Mouse (Mus musculus): ENCODE data around the gene Olfr729. TPM values are rescaled to one million over a fixed set of nuclear protein-coding genes. Genes with fewer than 3 reads are reported as not detected.

Gene Olfr729
- not detected for polyA plus RNA-seq (2014; fragmentation: Illumina TruSeq; extraction: RNeasy Lipid Tissue Mini Kit (QIAGEN cat#74804); ENCODE audit: low read depth, low replicate concordance)

DNA sequence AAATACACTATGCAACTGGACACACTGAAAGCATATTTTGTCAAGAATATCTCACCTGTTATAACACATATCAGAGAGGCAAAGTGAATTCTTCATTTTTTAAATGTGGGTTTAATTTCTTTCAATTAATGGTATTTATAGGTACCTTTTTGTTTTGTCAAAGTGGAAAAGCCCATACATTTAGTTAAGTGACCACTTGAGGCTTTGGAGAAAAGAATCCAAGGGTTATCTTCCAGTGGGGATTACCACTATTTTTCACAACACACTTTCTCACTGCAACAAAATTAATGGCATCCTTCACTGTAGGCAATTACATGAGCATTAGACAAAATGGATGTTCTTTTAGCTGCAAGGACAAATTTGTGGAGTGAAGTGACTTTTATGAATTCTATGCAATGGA lies at the start of gene Olfr729:
Gene Olfr729, minus strand, starts transcription at position 101 of the 400 bp plus-strand sequence.

DNA sequence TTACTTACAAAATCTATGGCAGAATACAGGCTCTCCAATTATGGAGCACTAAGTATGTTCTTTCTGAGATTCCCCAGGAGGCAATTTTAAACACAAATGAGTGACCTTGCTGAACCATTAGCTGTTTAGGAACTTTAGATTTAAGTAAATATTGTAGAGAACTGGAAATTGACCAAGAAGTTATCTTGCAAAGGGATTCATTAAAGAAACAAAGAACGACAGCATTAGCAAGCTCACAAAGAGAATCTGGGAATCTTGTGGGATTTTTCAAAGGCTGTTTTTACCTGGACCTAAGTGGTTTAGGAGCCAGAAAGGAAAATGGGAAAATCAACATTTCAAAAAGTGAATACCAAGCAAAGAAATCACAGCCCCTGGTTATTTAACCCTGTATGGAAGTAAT lies 35.4 kb upstream of the Olfr729 start, which contains the start of gene Olfr730:
Gene Olfr730, minus strand, starts transcription at position 101 of the 400 bp plus-strand sequence.

DNA sequence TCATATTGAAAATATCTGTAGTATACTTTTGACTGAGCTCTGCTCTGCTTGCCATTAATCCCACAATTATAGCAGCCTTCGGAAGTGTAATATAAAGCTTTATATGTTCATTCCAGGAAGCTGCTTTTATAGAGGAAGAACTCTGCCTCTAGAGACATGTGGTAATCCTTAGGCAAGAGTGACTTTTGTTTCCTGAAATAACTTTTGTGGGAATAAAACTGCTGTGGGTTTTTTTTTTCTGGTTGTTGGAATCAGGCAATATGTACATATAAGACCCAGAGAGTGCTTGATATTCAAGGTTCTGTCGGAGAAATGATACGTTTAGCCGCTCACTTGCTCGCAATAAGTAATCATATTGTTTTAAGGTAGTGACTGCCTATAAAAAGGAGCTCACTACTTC lies 10.1 kb downstream of the Olfr729 start, which contains the start of gene Olfr728:
Gene Olfr728, minus strand, starts transcription at position 101 of the 400 bp plus-strand sequence.

DNA sequence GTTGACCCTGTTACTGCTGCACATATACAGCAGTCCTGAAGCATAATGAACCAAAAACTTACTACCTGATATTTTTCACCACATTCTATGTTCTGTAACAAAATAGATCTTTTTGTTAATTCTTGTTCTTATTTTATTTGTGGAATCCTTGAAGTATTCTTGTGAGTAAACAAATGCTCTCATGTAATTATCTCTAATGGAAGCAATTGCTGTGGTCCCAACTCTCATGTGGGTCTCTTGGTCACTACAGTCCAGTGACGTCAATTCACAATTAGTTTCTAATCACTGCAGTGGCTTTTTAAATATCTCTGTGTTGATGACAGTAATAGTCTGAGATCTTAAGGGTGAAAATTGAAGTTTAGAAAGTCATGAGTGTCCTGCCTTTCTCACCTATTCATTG lies 29.8 kb downstream of the Olfr729 start, which contains the start of gene Olfr727:
Gene Olfr727, plus strand, starts transcription at position 301 of the 400 bp plus-strand sequence.

Other genes starting within 250 kb of the Olfr729 start
- gene Olfr723, start 221.1 kb downstream of the Olfr729 start, polyA plus RNA-seq (2014; fragmentation: Illumina TruSeq; extraction: RNeasy Lipid Tissue Mini Kit (QIAGEN cat#74804); ENCODE audit: low read depth, low replicate concordance) = not detected
- gene Olfr724, start 189.6 kb downstream of the Olfr729 start, polyA plus RNA-seq (2014; fragmentation: Illumina TruSeq; extraction: RNeasy Lipid Tissue Mini Kit (QIAGEN cat#74804); ENCODE audit: low read depth, low replicate concordance) = not detected
- gene Olfr725, start 112.5 kb downstream of the Olfr729 start, polyA plus RNA-seq (2014; fragmentation: Illumina TruSeq; extraction: RNeasy Lipid Tissue Mini Kit (QIAGEN cat#74804); ENCODE audit: low read depth, low replicate concordance) = not detected
- not detected for gene Olfr726, start 62.0 kb downstream of the Olfr729 start, polyA plus RNA-seq (2014; fragmentation: Illumina TruSeq; extraction: RNeasy Lipid Tissue Mini Kit (QIAGEN cat#74804); ENCODE audit: low read depth, low replicate concordance)
- not detected for gene Olfr727, start 29.7 kb downstream of the Olfr729 start, polyA plus RNA-seq (2014; fragmentation: Illumina TruSeq; extraction: RNeasy Lipid Tissue Mini Kit (QIAGEN cat#74804); ENCODE audit: low read depth, low replicate concordance)
- not detected for gene Olfr728, start 10.2 kb downstream of the Olfr729 start, polyA plus RNA-seq (2014; fragmentation: Illumina TruSeq; extraction: RNeasy Lipid Tissue Mini Kit (QIAGEN cat#74804); ENCODE audit: low read depth, low replicate concordance)
- not detected for gene Olfr730, start 35.3 kb upstream of the Olfr729 start, polyA plus RNA-seq (2014; fragmentation: Illumina TruSeq; extraction: RNeasy Lipid Tissue Mini Kit (QIAGEN cat#74804); ENCODE audit: low read depth, low replicate concordance)
- not detected for gene Olfr731, start 89.0 kb upstream of the Olfr729 start, polyA plus RNA-seq (2014; fragmentation: Illumina TruSeq; extraction: RNeasy Lipid Tissue Mini Kit (QIAGEN cat#74804); ENCODE audit: low read depth, low replicate concordance)
- gene Olfr732, start 131.3 kb upstream of the Olfr729 start, polyA plus RNA-seq (2014; fragmentation: Illumina TruSeq; extraction: RNeasy Lipid Tissue Mini Kit (QIAGEN cat#74804); ENCODE audit: low read depth, low replicate concordance) = not detected
- not detected for gene Olfr733, start 148.6 kb upstream of the Olfr729 start, polyA plus RNA-seq (2014; fragmentation: Illumina TruSeq; extraction: RNeasy Lipid Tissue Mini Kit (QIAGEN cat#74804); ENCODE audit: low read depth, low replicate concordance)
- gene Olfr734, start 173.9 kb upstream of the Olfr729 start, polyA plus RNA-seq (2014; fragmentation: Illumina TruSeq; extraction: RNeasy Lipid Tissue Mini Kit (QIAGEN cat#74804); ENCODE audit: low read depth, low replicate concordance) = not detected
- not detected for gene Olfr735, start 196.0 kb upstream of the Olfr729 start, polyA plus RNA-seq (2014; fragmentation: Illumina TruSeq; extraction: RNeasy Lipid Tissue Mini Kit (QIAGEN cat#74804); ENCODE audit: low read depth, low replicate concordance)
- 1.4 TPM for gene Tlr11, start 205.0 kb upstream of the Olfr729 start, polyA plus RNA-seq (2014; fragmentation: Illumina TruSeq; extraction: RNeasy Lipid Tissue Mini Kit (QIAGEN cat#74804); ENCODE audit: low read depth, low replicate concordance)
- gene Olfr736, start 228.3 kb upstream of the Olfr729 start, polyA plus RNA-seq (2014; fragmentation: Illumina TruSeq; extraction: RNeasy Lipid Tissue Mini Kit (QIAGEN cat#74804); ENCODE audit: low read depth, low replicate concordance) = not detected

All from sigmoid colon, adult 10 weeks (tissue).